Mouse (Mus musculus): ENCODE data around the gene Vmn2r99.

The Vmn2r99 gene

GRCm38 (mm10) chr17:19361649-19362048 lies at the start of gene Vmn2r99:
TSS of gene Vmn2r99 (plus strand) at chr17:19361949.
- no peak for DNase-seq

GRCm38 (mm10) chr17:19437623-19438022 lies 75.9 kb downstream of the Vmn2r99 start:
- no peak for DNase-seq

- no peak for DNase-seq
Observed at GRCm38 (mm10) chr17:19444932-19445331, 83.2 kb downstream of the Vmn2r99 start.
